Mouse (Mus musculus): ENCODE measurements around the gene Fam174a.
A peak's percentile ranks its signal among the peaks of the same experiment; 100 is the strongest.

The Fam174a gene

DNA sequence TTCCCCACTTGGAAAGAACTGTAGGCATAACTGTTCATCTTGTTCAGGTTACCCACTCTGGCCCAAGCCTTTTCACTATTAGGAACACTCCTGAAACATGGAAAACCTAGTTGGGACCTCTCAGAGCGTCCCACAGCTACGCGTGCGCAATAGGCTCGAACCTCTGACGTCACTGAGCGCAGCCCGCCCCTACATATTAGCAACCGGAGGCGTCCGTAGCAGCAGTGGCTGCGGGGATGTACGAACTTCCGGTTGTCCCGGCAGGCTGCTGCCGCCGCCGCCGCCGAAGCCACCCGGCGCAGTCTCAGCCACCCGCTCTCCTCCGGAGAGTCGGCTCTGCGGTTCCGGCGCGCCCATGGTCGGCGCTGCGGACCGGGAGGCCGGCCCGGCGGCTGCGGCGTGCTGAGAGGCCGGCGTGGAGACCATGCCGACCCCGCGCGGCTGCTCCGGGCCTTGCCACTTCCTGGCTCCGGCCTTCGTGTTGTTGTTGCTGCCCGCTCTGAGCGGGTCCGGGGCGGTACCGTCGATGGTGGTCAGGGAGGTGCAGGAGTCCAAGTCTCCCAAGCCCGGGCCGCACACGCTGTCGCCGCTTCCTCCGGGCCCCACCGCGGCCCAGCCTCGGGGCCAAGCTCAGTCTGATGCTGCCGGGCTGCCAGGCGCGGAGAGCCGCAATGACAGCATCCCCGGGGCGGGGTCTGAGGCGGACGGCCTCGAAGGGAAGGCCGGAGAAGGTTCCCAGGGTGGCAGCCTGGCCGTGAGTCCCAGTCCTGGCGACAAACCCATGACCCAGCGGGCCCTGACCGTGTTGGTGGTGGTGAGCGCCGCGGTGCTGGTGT, at the start of gene Fam174a:
Gene Fam174a (plus strand): TSS at position 231 of the 836 bp plus-strand sequence.
- DNase-seq = peak; percentile 94

DNA sequence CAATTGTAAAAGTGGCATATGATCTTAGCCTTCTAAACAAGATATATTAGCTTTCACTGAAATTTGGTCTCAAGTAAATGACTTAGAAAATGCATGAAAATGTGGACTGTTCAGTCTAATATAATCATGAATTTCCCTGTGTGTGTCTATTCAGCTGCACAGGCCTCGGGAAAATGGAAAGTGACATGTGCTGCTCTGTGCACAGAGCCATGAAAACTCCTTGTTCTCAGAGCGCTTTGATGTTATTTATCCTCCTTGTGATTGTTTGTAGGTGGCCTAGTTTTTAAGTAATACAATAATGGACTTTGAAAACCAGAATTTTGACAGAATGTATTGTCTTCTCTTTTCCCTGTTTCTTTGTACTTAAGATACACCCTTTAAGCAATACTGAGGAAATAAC, 49.6 kb upstream of the Fam174a start:
- DNase-seq = no peak

DNA sequence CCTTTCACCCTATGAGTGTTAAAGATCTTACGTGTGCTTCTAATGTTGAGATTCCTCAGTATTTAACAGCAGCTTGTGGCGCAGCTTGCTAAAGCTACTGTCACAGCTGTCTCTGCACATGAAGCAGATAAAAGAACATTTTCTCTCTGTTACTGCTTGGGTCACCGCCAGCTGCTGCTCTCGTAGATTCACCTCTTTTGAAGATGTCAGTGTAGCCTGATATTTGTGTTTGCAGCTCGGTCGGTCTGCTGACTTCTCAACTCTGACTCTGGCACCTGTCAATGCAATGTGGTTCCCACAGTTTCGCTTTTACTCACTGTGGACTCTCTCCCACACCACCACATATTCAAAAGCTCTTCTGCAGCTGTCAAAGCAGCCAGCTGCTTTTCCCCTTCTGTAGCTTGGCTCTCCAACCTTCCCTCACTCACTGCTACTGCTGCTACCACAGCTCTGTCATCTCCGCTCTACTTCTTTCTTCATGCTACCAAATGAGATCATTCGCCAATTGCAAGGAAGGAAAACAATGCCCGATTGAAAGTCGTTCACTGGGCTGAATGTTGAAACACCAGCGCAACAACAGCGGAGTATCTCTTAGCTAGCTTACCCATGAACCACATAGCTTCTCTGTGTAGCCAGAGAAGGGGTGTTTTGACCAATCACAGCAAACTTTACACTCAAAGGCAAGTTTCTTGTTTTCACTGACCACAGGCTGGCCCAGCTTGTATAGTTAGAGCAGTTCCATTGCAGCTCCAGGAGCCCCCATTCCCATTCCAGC, 45.3 kb upstream of the Fam174a start:
- peak; percentile 30 for DNase-seq

DNA sequence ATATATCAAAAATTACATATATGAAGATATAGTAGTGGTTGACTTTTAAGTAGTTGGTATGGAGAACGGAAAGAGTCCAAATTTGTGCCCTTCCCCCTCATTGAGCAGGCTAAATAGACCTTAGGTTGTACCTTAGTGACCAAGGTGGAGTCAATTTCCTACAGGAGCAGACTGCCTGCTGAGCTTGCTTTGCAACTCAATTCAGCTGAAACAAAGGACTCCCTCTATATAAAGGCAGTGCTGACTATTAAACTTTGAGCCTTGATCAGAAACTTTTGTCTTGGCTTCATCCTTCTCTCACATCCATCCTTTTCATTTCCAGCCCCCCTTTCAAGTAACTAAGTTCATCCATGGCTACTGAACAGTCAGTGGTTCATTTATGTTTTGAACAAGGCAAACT, 40.1 kb upstream of the Fam174a start:
- DNase-seq = no peak

GRCm38 (mm10) chr1:95308324-95308723, 5.1 kb upstream of the Fam174a start:
- no peak for DNase-seq

- peak; percentile 36 for DNase-seq
Measured at GRCm38 (mm10) chr1:95314229-95314555, 769 bp downstream of the Fam174a start.

DNA sequence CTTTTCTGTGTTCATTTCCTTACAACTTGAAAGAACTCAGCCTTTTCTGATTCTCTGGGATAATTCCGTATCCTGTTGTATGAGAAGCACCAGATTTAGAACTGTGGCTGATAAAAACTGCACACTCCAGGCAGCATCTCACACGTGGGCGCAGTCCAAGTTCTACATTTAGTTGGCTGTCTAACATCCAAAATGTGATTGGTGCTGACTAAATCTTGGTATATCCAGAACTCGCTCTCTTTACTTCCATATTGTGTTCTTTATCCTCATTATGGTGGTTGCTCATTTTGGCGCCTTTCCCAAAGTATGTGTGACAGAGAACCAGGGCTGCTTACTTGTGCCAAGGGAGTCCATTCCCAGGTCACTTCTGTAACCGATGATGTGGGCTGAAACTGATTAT, 2.6 kb downstream of the Fam174a start:
- DNase-seq = peak; percentile 27

DNA sequence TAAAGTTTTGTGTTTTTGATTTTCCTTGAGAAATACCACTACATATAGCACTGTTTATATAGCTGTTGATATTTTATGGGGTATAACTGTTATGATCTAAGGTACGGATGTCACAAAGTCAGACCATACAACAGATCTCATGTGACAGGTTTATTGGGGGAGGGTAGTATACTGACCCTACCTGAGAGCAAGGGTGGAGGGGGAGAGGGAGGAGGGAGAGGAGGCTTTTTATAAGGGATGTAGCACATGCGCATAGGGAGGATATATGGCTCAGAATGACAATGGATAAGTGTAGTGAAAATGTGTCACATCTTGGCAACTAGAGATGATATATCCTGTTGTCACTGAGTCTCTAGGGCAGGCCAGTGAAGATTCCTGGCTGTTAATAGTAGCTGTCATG, 8.8 kb downstream of the Fam174a start:
- DNase-seq = no peak

DNA sequence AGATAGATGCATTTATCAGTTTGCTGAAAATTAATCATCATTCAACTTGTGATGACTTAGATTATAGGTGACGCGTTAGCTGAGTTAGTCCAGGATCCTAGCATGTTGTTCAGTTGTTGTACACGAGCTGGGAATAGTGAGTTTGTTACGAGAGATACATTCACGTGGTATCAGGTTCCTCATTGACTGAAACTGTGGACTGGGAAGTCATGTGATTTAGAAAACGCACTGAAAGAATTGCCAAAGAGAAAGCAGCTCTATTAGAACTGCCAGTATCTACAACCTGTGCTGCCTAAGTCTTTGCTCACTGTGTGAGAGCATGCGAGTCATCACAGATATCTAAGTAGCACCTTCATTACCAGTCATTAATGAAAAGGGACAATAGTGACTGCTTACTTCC, 9.6 kb downstream of the Fam174a start:
- DNase-seq = no peak

- no peak for DNase-seq
Measured at GRCm38 (mm10) chr1:95326856-95327255, 13.4 kb downstream of the Fam174a start.

GRCm38 (mm10) chr1:95339618-95340017, 26.2 kb downstream of the Fam174a start:
- DNase-seq = peak; percentile 4

- DNase-seq = peak; percentile 83
Measured at GRCm38 (mm10) chr1:95342242-95342641, 28.8 kb downstream of the Fam174a start.

- no peak for DNase-seq
Measured at GRCm38 (mm10) chr1:95343585-95344485, 30.4 kb downstream of the Fam174a start.

- no peak for DNase-seq
Measured at GRCm38 (mm10) chr1:95354146-95354545, 40.7 kb downstream of the Fam174a start.

DNA sequence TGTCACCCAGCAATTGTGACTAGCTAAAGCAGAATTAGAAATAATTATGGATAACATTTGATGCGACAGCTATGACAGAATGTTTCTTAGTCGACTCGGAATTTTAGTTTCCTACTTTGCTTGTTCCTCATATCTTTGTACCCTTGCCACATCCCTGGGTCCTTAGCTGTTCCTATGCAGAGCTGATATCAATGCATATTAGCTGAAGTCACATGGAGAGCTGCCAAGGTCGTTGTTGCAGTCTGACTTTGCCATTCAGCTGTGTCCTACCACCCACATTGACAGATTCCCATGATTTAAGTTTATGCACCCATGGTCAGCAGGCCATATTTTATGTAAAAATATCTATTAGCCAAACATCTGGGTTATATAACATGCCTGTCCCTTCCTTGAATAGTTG, 43.5 kb downstream of the Fam174a start:
- no peak for DNase-seq

- DNase-seq = no peak
Measured at GRCm38 (mm10) chr1:95363692-95364091, 50.3 kb downstream of the Fam174a start.

GRCm38 (mm10) chr1:95366616-95367373, 53.4 kb downstream of the Fam174a start:
- no peak for DNase-seq

GRCm38 (mm10) chr1:95367748-95368147, 54.3 kb downstream of the Fam174a start:
- DNase-seq = no peak

GRCm38 (mm10) chr1:95375443-95375842, 62.0 kb downstream of the Fam174a start:
- DNase-seq = no peak

DNA sequence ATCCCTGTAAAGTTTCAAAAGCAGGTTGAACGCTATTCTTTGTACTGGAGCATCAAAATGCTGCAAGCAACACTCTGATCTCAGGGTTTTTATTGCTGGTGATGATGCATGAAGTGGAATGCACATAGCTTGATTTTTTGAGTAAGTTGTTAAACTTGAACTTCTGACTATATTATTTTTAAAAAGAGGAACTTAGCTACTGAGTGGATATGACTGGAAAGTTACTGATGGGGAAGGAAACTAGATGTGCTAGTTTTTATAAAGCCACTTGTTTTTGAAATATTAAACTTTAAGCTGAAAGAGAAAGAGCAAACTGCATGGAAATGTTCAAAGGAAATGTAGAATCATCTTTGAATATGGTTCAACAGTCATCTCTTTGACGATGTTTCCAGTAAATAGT, 67.6 kb downstream of the Fam174a start:
- DNase-seq = no peak
